Mouse (Mus musculus): ENCODE results near the gene Map3k9.

Map3k9 gene

GRCm38 (mm10) chr12:81781105-81781909 lies at the start of gene Map3k9:
Gene Map3k9 (minus strand): TSS chr12:81781175.
- peak; percentile 89 to 92 for DNase-seq (ENCODE audit: low spot score in 2 of 2)

GRCm38 (mm10) chr12:81828355-81828754 lies 47.4 kb upstream of the Map3k9 start:
- DNase-seq (ENCODE audit: low spot score in 2 of 2), result no peak

GRCm38 (mm10) chr12:81822778-81823480 lies 42.0 kb upstream of the Map3k9 start:
- no peak for DNase-seq (ENCODE audit: low spot score in 2 of 2)

GRCm38 (mm10) chr12:81822176-81822575 lies 41.2 kb upstream of the Map3k9 start:
- DNase-seq (ENCODE audit: low spot score in 2 of 2), result no peak

GRCm38 (mm10) chr12:81820700-81821099 lies 39.7 kb upstream of the Map3k9 start:
- DNase-seq (ENCODE audit: low spot score in 2 of 2), result no peak

DNA sequence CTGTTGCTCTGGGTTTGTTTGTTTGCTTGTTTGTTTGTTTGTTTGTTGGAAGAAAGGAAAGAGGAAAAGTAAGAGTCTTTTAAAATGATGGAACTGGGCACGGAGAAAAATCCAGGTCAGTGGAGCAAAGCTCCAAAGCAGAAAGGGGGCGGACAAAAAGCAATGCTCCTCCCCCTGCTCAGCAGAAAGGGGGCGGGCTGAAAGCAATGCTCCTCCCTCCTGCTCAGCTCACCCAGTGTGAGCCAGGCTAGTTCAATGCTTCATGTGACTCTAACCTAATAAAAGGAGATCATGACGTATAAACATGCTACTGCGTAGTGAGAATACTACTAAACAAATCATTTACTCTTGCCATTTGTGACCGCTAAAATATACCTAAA lies 36.1 kb upstream of the Map3k9 start:
- DNase-seq (ENCODE audit: low spot score in 2 of 2), result no peak

DNA sequence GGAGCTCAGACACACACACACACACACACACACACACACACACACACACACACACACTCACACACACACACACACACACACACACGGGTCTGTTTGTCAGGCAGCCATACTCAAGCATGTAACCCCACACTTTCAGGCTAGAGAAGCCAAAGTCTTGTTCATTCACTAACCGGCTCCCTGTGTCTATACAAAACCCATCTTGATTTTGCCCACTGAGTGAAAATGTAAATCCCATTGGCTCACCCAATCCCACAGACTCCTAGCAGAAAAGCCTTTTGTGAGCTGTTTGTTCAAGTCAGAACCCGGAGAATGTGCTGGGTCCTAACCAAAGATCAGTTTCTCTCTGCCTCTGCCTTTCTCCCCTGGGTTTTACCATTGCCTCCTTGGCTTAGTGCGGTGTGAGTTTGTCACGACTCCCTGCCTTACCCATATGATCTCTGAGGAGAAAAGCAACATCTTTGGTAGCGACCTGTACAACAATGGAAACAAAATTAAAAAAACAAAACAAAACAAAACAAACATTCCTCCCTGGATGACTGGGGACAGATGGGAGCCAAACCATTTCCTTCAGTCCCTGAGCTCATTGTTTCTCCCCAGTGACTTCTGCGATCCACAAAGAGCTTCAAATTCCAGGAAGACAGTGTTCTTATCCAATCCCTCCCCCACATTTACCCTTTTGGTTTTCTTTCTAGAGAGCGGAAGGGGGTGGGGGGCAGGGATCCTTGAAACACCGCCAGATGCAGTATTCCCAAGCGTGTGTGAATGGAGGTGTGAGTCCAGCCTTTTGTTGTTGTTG lies 35.6 kb upstream of the Map3k9 start:
- no peak for DNase-seq (ENCODE audit: low spot score in 2 of 2)

- no peak for DNase-seq (ENCODE audit: low spot score in 2 of 2)
These were observed 33.8 kb upstream of the Map3k9 start for GRCm38 (mm10) chr12:81814742-81815141.

- DNase-seq (ENCODE audit: low spot score in 2 of 2), result no peak
These were observed 29.4 kb upstream of the Map3k9 start for GRCm38 (mm10) chr12:81810417-81810816.

GRCm38 (mm10) chr12:81808596-81808995 lies 27.6 kb upstream of the Map3k9 start:
- DNase-seq (ENCODE audit: low spot score in 2 of 2), result no peak

DNA sequence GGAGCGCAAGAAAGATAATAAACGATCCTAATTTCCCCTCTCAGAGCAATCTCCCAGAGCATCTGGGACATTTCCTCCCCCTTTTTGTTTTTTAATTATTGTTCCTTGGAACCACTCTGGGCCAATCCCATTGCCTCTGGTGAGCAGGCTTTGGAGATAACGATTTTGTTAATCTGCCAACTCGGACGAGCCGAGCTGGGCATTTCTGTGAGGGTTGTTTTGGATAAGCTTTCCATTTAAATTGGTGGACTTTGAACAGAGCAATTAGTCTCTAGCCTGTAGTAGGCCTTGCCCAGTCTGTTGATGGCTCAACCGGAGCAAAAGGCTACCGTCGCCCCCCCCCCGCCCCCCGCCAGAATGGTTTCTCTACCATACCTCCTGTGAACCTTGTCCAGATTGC lies 27.0 kb upstream of the Map3k9 start:
- DNase-seq (ENCODE audit: low spot score in 2 of 2), result peak in 1 of 2 experiments; percentile 8

GRCm38 (mm10) chr12:81807529-81807837 lies 26.5 kb upstream of the Map3k9 start:
- no peak for DNase-seq (ENCODE audit: low spot score in 2 of 2)

DNA sequence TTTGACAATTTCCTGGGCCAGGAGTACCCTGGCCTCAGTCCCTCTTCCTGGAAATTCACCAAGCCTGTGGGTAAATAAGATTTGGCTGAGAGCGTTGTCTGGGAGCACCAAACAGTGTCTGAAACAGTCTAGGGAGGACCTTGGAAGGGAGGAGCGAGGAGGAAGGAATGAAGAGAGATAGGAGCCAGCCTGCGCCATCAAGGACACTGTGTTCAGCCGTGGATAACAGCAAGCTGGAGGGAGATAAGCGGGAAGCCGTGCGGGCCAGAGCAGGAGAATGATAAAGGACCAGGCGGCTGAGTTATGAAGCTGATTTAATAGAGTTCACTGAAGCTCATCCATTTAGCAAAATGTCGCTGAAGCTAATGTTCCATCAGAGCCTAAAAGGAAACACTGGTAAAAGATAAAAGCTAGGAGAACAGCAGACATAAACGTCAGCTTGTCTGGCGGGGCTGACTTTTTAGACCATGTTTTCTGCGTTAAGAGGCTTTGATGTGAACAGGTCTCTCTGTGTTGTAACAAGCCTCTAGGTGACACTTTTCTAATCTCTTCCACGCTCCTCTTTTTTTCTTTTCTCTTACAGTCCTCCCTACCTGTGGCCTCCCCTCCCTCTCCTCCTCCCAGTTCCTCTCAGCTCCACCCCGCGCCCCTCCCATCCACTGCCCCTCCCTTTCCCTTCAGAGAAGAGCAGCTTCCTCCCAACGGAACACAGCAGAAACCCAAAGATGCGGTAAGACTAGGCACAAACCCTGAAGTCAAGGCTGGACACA lies 26.0 kb upstream of the Map3k9 start:
- DNase-seq (ENCODE audit: low spot score in 2 of 2), result peak; percentile 29 to 40

- no peak for DNase-seq (ENCODE audit: low spot score in 2 of 2)
These were observed 25.1 kb upstream of the Map3k9 start for GRCm38 (mm10) chr12:81806114-81806513.

DNA sequence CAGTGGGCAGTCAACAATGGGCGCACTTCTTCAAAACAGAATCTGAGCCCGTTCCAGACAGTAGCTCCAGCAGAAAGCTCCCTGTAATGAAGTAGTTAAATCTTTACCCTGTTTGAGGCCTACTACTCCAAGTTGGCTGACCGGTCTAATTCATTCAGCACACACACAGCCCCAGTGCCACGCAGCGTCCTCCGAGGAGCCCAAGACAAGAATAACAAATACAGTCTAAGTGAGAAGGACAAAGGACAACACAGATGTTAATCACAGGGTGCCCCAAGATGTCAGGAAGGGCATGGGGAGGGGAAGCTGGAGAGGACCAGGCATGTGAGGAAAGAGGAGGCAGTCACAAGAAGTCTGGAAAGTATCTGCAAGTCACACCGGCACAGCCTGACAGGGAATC lies 22.8 kb upstream of the Map3k9 start:
- DNase-seq (ENCODE audit: low spot score in 2 of 2), result no peak

GRCm38 (mm10) chr12:81803016-81803415 lies 22.0 kb upstream of the Map3k9 start:
- no peak for DNase-seq (ENCODE audit: low spot score in 2 of 2)

GRCm38 (mm10) chr12:81801134-81801533 lies 20.2 kb upstream of the Map3k9 start:
- no peak for DNase-seq (ENCODE audit: low spot score in 2 of 2)

GRCm38 (mm10) chr12:81796541-81796940 lies 15.6 kb upstream of the Map3k9 start:
- peak; percentile 75 to 80 for DNase-seq (ENCODE audit: low spot score in 2 of 2)

DNA sequence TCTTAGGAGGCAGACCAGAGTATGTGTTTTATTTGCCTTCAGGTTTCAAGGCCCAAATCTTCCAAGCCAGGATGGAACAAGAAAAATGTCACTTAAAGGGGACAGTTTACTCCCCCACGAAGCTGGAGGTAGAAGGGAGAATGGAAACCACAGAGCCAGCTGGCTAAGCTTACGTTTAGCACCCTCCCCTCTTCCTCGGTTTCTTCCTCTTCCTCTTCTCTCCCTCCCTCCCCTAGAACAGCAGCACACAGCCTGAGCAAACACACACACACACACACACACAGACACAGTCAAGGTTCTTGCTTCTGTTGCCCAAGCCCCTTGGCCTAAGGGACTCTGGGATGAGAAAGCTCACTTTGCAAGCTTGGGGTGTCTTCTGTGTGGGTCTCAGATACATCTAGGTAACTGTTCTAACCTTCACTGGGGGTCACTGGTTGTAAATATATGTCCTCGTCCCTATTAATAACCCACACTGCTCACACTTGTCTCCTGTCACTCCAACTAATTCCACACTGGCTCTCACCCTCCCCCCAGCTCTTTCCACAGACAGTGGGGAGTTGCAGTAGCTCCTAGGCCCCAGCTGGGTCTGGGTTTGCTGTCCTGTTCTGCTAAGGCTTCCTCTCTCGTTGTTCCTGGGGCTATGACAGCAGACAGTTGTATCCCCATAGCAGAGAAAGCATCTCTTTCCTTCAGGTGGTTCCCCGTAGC lies 11.7 kb upstream of the Map3k9 start:
- no peak for DNase-seq (ENCODE audit: low spot score in 2 of 2)

GRCm38 (mm10) chr12:81789499-81789898 lies 8.5 kb upstream of the Map3k9 start:
- no peak for DNase-seq (ENCODE audit: low spot score in 2 of 2)

- peak; percentile 91 to 93 for DNase-seq (ENCODE audit: low spot score in 2 of 2)
These were observed 7.7 kb upstream of the Map3k9 start for GRCm38 (mm10) chr12:81788672-81789084.

All from urinary bladder, postnatal 36 days (tissue).